Mouse (Mus musculus) testis, adult 2 months (tissue): Measurements from ENCODE around the gene Disc1.

Experiments
- CTCF ChIP-seq: fragments of 200-500 bp; IDR thresholded peaks from 2 replicates; pipeline ENCODE4 v1.5.1; 2012; ENCODE audit warnings: low read depth, mild to moderate bottlenecking, inconsistent platforms, low read length, moderate library complexity; ENCODE audit not compliant: control insufficient read depth, insufficient read depth, insufficient replicate concordance
- POLR2A ChIP-seq: fragments of 200-500 bp; IDR thresholded peaks from 2 replicates; pipeline ENCODE4 v1.6.1; 2012; ENCODE audit warnings: low read depth, mild to moderate bottlenecking, inconsistent platforms, low read length, moderate library complexity; ENCODE audit not compliant: control insufficient read depth

GRCm38 (mm10) chr8:125285391-125285790 lies 231.4 kb downstream of the Disc1 start:
- no peak for TF ChIP-seq CTCF
- TF ChIP-seq POLR2A: no peak
